Mouse (Mus musculus) lung, postnatal 4 days (tissue): ENCODE measurements around the gene Gm884.

Experiments
- DNase-seq, 2 experiments: peaks; one replicate each; pipeline ENCODE4 v3.0.0; 2021

Gene Gm884

DNA sequence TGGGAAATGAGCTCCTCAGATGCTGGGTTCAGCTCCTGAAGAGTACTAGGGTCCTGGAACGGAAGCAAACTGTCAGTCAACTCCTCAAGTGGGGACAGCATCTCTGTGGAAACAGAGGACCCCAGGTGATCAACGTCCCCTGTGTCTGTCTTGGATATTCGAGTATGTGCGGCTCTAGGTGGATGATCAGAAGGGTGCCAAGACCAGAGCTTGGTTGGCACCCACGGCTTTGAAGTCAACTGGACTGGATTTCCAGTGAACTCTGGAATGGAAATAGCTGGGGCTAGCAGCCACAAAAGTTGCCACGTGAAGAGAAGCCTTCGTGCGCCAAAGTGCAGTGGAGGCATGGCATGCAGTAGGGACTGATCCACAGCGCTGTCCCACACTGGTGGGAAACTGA lies at the start of gene Gm884:
TSS of gene Gm884 (minus strand) at position 101 of the 400 bp plus-strand sequence.
- DNase-seq: no peak

- DNase-seq: no peak
Observed at GRCm38 (mm10) chr11:103666907-103667426, 46.0 kb upstream of the Gm884 start.

- DNase-seq: no peak
Observed at GRCm38 (mm10) chr11:103666181-103666906, 45.4 kb upstream of the Gm884 start.

GRCm38 (mm10) chr11:103665695-103666094 lies 44.8 kb upstream of the Gm884 start:
- no peak for DNase-seq

DNA sequence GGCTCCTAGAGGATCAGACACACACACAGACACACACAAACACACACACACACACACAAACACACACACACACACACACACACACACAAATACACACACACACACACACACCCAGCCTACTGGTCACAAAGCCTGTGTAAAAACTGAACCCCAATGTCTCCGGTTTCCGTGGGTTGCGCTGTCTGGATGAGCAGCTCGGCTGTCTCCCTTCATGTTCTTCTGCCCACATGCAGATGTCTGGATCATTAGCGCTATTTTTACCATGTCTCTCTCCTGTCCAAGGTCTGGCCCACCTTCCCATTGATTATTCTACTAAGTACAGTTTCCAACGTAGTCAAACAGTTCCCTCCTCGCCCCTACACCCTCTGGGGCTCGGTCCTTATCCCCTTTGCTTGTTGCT lies 42.2 kb upstream of the Gm884 start:
- DNase-seq: no peak

- DNase-seq: no peak
Observed at GRCm38 (mm10) chr11:103662546-103662945, 41.6 kb upstream of the Gm884 start.

DNA sequence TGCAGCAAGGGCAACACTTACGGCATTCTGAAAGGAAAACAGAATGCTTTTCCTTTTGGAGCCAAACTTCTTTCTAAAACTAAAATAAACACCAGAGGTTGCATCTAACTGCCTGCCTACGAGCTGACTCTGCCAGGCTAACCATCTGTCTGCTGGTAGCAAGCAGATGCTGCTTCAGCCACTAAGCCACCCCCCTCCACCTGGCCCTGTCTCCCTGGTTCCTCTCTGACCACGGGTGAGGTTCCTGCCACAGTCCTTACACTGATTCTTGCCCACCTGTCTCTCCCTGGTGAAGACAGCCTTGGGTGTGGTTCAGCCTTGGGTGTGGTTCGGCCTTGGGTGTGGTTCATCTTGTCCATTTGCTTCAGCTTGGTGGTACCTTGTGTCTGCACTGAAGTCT lies 40.9 kb upstream of the Gm884 start:
- DNase-seq: no peak

- DNase-seq: no peak
Observed at GRCm38 (mm10) chr11:103658189-103658588, 37.2 kb upstream of the Gm884 start.

GRCm38 (mm10) chr11:103656520-103656919 lies 35.6 kb upstream of the Gm884 start:
- DNase-seq: peak in 1 of 2 experiments; percentile 42

- DNase-seq: no peak
Observed at GRCm38 (mm10) chr11:103653359-103653965, 32.5 kb upstream of the Gm884 start.

GRCm38 (mm10) chr11:103651426-103651825 lies 30.5 kb upstream of the Gm884 start:
- DNase-seq: no peak

DNA sequence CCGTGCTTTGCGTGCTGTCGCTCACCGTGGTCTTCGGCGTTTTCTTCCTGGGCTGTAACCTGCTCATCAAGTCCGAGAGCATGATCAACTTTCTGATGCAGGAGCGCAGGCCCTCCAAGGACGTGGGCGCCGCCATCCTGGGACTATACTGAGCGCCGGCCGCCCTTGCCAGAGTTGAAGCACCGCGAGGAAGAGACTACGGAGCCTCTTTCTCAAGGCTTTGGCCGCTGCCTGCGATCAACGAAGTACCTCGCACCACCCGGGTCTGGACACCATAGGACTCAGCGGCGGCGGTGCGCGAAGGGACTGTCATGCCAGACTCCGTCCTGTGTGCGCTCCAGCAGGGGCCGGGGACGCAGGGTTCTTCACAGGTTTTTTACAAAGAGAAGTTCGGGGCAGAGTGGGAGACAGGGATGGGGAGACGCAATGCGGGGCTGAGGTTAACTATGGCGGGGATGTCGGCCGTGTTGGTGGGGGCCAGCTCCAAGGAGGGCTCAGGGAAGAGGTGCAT lies 29.1 kb upstream of the Gm884 start:
- no peak for DNase-seq

GRCm38 (mm10) chr11:103649301-103649982 lies 28.5 kb upstream of the Gm884 start, which contains the start of gene Rprml:
Rprml (plus strand) TSS chr11:103649570.
- peak in 1 of 2 experiments; percentile 27 for DNase-seq

GRCm38 (mm10) chr11:103648656-103649055 lies 27.7 kb upstream of the Gm884 start:
- no peak for DNase-seq

DNA sequence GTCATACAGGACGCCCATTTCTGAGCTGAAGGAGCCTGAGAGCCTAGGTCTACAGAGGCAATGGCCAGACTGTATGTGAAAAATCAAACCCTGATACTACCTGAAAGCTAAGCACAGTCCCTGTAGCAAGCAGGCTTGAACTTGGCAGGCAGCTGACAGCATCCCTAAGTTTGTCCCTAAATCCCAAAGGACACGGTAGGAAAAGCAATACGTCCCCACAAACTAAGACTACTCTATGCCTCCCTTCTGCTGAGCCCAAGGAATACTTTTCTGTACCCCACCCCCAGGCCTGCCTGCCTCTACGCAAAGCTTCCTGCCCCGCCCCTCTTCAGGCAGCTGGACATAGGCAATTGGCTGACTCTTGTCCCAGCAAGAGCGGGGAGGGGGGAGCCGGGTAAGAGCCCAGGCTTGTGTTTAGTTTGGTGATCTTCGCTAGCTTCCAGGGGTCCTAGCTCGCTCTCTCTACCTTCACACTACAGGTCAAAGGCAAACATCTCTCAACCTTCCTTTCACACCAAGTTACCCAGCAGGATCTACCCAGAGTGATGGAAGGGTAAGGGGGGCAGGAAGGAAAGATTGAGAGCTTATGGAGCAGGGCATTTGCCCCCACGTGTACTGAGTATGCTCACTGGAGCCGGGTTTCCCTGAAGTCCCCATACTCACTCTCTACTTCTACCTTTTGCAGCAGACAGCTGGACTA lies 27.1 kb upstream of the Gm884 start:
- DNase-seq: peak in 1 of 2 experiments; percentile 30

DNA sequence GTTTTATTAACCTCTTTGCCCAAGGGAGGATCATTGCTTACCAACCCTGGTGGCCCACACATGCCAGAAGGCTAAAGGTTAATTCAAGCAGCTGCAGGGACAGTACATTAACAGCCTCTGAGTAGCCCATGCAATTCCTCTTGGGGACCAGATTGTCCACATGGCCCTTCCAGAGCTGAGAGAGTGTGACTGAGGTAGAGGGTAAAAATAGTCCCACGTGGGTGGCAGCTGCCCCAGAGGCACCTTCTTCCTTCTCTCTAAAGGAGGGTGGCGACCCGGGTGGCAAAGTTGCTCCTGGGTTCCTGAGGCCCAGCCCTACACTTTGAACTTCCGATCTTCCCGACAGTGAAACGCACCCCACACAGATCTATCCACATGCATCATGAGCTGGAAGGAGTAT lies 25.4 kb upstream of the Gm884 start:
- DNase-seq: no peak

DNA sequence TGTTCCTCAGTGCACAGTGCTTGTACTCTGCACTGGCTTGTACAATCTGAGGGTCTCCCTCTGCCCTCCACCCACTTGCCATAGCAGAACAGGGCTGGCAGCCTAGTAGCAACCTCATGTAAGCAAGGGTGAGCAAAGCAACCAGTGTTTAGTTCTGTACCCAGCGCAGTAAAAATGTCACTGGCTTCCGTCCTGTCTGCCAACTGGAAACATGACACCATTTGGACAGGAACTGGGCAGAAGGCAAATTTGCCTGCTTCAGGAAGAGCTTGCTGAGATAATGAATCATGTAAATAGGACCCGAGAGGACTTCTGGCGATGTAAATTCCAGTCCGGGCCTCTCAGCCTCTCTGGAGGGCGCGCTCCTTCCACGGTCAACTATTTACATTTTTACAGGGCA lies 24.8 kb upstream of the Gm884 start:
- no peak for DNase-seq

DNA sequence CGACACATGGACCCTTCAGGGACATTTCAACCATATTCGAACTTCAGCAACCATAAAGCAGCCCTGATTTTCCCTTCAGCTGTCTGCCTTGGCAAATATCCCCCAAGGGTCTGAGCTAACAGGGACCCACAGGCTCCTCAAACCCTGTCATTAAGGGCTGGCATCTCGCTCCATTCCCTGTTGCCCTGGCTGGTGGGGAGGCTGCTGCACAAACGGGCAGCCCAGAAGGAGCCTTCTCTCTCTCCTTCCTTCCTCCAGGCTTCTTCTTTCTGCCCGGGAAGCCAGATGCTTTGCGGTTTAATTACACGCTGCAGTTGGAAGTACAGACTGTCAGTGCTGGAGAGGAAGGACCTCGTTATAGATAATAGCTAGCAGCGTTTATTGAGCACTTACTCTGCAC lies 22.3 kb upstream of the Gm884 start:
- DNase-seq: no peak

DNA sequence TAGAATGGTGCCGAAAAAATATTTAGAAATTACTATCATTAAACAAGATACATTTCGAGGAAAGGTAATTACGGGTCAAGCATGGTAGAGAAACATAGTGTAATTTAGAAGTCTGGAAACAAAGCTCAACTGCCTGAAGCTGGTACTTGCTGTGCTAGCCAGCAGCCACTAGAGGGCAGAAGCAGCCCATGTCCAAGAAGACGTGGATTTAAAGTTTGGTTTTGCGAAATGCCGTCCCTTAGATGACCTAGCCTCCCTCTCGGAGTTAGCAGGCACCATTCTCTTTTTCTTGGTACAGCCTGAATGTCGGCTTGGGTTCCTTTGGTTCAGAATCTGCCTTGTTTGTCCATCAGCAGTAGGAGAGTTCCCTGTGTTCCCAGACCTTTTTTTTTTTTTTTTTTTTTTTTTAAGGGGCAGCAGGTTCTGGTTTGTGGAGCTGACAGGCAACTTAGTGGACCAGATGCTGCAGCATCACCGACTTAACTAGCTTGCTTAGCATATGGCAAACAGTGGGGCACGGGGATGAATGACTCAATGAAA lies 18.5 kb upstream of the Gm884 start:
- peak; percentile 37 to 58 for DNase-seq

DNA sequence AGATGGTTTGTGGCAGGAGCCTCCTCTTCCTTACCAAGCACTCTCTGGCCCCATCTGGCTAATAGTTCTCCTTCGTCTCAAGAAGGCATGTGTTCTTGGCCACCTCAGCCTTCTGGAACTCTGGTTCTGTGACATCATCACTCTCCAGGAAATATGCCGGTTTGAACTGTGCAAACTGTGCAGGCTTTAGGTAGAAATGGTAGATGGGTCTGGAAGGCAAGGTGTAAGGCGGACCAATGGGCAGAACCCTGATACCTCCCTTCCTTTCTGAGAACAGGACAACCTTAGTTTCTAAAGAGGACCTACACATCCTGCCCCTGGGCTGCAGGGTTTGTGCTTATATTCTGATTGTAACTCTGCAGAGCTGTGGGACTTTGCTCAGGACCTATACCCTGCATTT lies 17.9 kb upstream of the Gm884 start, which contains the start of gene Lyzl6:
TSS of gene Lyzl6 (minus strand) at position 101 of the 400 bp plus-strand sequence.
- no peak for DNase-seq

- no peak for DNase-seq
Observed at GRCm38 (mm10) chr11:103636261-103636660, 15.3 kb upstream of the Gm884 start.

- no peak for DNase-seq
Observed at GRCm38 (mm10) chr11:103635481-103635880, 14.5 kb upstream of the Gm884 start.
